Mouse (Mus musculus): ENCODE results near the gene Krt88.

The Krt88 gene

DNA sequence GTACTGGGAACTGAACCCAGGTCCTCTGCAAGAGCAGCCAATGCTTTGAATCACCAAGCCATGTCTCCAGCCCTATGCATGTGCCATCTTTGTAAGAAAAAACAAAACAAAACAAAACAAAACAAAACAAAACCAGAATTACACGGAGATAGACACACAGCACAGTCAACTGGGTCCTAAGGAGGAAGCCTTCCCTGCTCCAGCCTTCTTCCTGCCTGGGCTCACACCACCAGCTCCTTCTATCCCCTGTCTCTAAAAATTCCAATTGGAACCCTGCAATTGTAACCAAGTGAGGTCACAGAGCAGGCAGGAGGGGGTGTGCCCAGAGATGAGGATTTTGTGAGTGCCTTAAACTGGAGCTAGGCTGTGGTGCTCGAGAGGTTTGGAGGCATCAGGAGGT lies at the start of gene Krt88:
Gene Krt88, plus strand, starts transcription at position 301 of the 400 bp plus-strand sequence.
- in situ Hi-C loops (cut with MboI; ENCODE audit: low pct_unique_long_range_greater_than_20kb in 1 of 2, low sequenced_read_pairs in 2 of 2, unreplicated experiment in 1 of 2): no loop called here

- in situ Hi-C loops (cut with MboI; ENCODE audit: low pct_unique_long_range_greater_than_20kb in 1 of 2, low sequenced_read_pairs in 2 of 2, unreplicated experiment in 1 of 2): no loop called here
Measured at GRCm38 (mm10) chr15:101398269-101398668, 49.3 kb upstream of the Krt88 start.

DNA sequence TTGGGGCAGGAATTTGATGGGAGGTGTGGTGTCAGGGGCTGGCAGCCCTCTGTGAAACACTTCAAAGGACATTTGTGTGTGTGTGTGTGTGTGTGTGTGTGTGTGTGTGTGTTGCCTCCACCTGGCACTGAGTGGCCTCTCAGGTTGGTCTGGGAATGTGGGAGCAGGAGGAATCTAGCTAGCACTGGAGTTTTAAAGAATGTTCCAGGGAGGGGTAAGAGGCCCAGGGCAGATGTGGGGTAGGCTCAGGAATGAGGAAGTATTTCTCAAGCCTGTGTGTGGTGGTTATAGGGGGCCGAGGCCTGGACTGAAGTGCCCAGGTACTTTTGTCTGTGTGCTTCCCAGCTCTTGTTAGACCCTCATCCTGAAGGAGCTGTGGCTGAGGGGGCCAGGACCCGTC lies 36.8 kb upstream of the Krt88 start, which contains the start of gene Krt7:
Gene Krt7, plus strand, starts transcription at position 269 of the 400 bp plus-strand sequence.
- in situ Hi-C loops (cut with MboI; ENCODE audit: low pct_unique_long_range_greater_than_20kb in 1 of 2, low sequenced_read_pairs in 2 of 2, unreplicated experiment in 1 of 2): no loop called here

- in situ Hi-C loops (cut with MboI; ENCODE audit: low pct_unique_long_range_greater_than_20kb in 1 of 2, low sequenced_read_pairs in 2 of 2, unreplicated experiment in 1 of 2): no loop called here
Measured at GRCm38 (mm10) chr15:101412188-101412587, 35.4 kb upstream of the Krt88 start.

- in situ Hi-C loops (cut with MboI; ENCODE audit: low pct_unique_long_range_greater_than_20kb in 1 of 2, low sequenced_read_pairs in 2 of 2, unreplicated experiment in 1 of 2): no loop called here
Measured at GRCm38 (mm10) chr15:101413916-101414635, 33.5 kb upstream of the Krt88 start.

- in situ Hi-C loops (cut with MboI; ENCODE audit: low pct_unique_long_range_greater_than_20kb in 1 of 2, low sequenced_read_pairs in 2 of 2, unreplicated experiment in 1 of 2): no loop called here
Measured at GRCm38 (mm10) chr15:101414807-101415565, 32.6 kb upstream of the Krt88 start.

GRCm38 (mm10) chr15:101418950-101419349 lies 28.6 kb upstream of the Krt88 start:
- in situ Hi-C loops (cut with MboI; ENCODE audit: low pct_unique_long_range_greater_than_20kb in 1 of 2, low sequenced_read_pairs in 2 of 2, unreplicated experiment in 1 of 2): no loop called here

- in situ Hi-C loops (cut with MboI; ENCODE audit: low pct_unique_long_range_greater_than_20kb in 1 of 2, low sequenced_read_pairs in 2 of 2, unreplicated experiment in 1 of 2): no loop called here
Measured at GRCm38 (mm10) chr15:101420903-101421302, 26.6 kb upstream of the Krt88 start.

GRCm38 (mm10) chr15:101424914-101425313 lies 22.6 kb upstream of the Krt88 start:
- in situ Hi-C loops (cut with MboI; ENCODE audit: low pct_unique_long_range_greater_than_20kb in 1 of 2, low sequenced_read_pairs in 2 of 2, unreplicated experiment in 1 of 2): no loop called here

DNA sequence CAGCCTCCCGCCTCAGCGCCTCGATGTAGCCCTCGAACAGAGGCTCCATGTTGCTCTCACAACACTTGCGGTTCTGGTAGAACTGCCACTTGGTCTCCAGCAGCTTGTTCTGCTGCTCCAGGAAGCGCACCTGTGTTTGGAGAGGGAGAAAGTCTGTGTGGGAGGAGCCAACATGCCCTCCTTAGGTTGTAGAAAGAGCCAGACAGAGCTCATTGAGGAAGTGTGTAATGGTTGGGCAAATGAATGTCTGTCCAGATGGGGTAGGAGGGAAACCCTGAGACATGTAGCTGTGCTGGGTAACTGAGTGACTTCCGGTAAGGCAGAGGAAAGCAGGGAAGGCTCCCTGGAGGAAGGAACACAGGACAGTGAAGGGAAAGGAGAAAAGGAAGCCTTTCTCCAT lies 10.9 kb upstream of the Krt88 start:
- in situ Hi-C loops (cut with MboI; ENCODE audit: low pct_unique_long_range_greater_than_20kb in 1 of 2, low sequenced_read_pairs in 2 of 2, unreplicated experiment in 1 of 2): no loop called here

- in situ Hi-C loops (cut with MboI; ENCODE audit: low pct_unique_long_range_greater_than_20kb in 1 of 2, low sequenced_read_pairs in 2 of 2, unreplicated experiment in 1 of 2): no loop called here
Measured at GRCm38 (mm10) chr15:101438555-101438954, 9.0 kb upstream of the Krt88 start, which contains the start of gene Krt87. TSS of gene Krt87 (minus strand) at chr15:101438804.

- in situ Hi-C loops (cut with MboI; ENCODE audit: low pct_unique_long_range_greater_than_20kb in 1 of 2, low sequenced_read_pairs in 2 of 2, unreplicated experiment in 1 of 2): no loop called here
Measured at GRCm38 (mm10) chr15:101440837-101441236, 6.7 kb upstream of the Krt88 start.

GRCm38 (mm10) chr15:101446572-101446971 lies 972 bp upstream of the Krt88 start:
- in situ Hi-C loops (cut with MboI; ENCODE audit: low pct_unique_long_range_greater_than_20kb in 1 of 2, low sequenced_read_pairs in 2 of 2, unreplicated experiment in 1 of 2): no loop called here

GRCm38 (mm10) chr15:101453093-101453736 lies 5.7 kb downstream of the Krt88 start:
- in situ Hi-C loops (cut with MboI; ENCODE audit: low pct_unique_long_range_greater_than_20kb in 1 of 2, low sequenced_read_pairs in 2 of 2, unreplicated experiment in 1 of 2): no loop called here

- in situ Hi-C loops (cut with MboI; ENCODE audit: low pct_unique_long_range_greater_than_20kb in 1 of 2, low sequenced_read_pairs in 2 of 2, unreplicated experiment in 1 of 2): no loop called here
Measured at GRCm38 (mm10) chr15:101454774-101455173, 7.2 kb downstream of the Krt88 start.

GRCm38 (mm10) chr15:101455292-101455691 lies 7.7 kb downstream of the Krt88 start:
- in situ Hi-C loops (cut with MboI; ENCODE audit: low pct_unique_long_range_greater_than_20kb in 1 of 2, low sequenced_read_pairs in 2 of 2, unreplicated experiment in 1 of 2): no loop called here

DNA sequence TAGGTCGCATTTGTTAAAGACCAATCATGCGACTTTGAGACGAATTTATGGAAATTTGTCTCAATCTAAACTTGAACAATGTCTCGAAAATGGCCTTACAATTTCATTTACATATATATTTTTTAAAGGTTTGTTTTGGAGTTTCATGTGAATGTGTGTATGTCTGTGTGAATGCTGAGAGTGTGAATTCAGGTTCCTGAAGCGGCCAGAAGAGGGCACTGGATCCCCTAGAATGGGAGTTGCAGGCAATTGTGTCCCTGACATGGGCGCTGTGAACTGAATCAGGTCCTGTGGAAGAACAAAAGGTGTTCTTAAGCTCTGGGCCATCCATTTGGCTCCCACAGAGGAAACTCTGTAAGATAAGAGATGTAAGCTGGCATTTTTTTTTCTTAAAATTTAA lies 8.3 kb downstream of the Krt88 start:
- in situ Hi-C loops (cut with MboI; ENCODE audit: low pct_unique_long_range_greater_than_20kb in 1 of 2, low sequenced_read_pairs in 2 of 2, unreplicated experiment in 1 of 2): no loop called here

DNA sequence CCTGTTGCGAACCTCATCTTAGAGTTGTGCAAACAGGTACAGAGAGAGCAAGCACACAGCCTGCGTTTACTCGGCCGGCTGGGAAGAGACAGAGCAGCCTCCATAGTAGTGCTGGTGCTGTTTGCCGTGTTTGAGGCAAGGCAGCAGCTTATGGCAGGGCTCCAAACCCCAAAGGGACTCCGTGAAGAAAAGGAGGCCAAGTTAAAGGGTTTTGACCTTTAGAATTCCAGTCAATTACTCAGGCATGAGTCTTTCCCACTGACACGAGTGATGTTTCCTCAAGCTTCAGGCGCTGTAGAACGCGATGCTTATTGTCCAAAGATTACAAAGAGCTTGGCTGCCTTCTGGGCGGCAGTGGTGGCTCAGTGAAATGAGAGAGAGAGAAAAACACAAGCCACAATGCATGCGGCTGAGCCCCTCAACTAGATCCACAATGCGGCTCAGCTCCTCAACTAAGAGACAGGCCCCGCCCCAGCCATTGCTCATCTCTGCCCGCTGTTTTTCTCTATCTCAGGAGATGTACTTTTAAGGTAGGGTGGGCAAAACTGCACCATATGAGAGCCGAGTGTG lies 10.9 kb downstream of the Krt88 start:
- in situ Hi-C loops (cut with MboI; ENCODE audit: low pct_unique_long_range_greater_than_20kb in 1 of 2, low sequenced_read_pairs in 2 of 2, unreplicated experiment in 1 of 2): no loop called here

- in situ Hi-C loops (cut with MboI; ENCODE audit: low pct_unique_long_range_greater_than_20kb in 1 of 2, low sequenced_read_pairs in 2 of 2, unreplicated experiment in 1 of 2): no loop called here
Measured at GRCm38 (mm10) chr15:101459283-101459682, 11.7 kb downstream of the Krt88 start.

Data from mouse embryonic stem cell (cell line).